Mouse (Mus musculus) embryonic facial prominence, embryonic 11.5 days (tissue): Measurements from ENCODE around the gene Mrm1. TPM values are rescaled to one million over a fixed set of nuclear protein-coding genes. Genes with fewer than 3 reads are reported as not detected.
A peak's percentile ranks its signal among the peaks of the same experiment; 100 is the strongest.

ENCODE experiments used
- ATAC-seq: fragments of 200-750 bp; cut with Nextera tagmentation; replicated peaks from 2 replicates; pipeline ENCODE4 v1.8.0; 2017; ENCODE audit warnings: low read depth; ENCODE audit not compliant: insufficient number of reproducible peaks, low FRiP score, low TSS enrichment
- DNase-seq: peaks from one replicate; pipeline ENCODE4 v3.0.0-alpha.2; 2015; ENCODE audit warnings: low spot score
- H3K27ac ChIP-seq: fragments of 300-500 bp; sonication (generic); replicated peaks from 2 replicates; pipeline ENCODE4 v1.5.1; 2014; ENCODE audit warnings: mild to moderate bottlenecking, low read depth, low read length, control low read depth
- H3K27me3 ChIP-seq: fragments of 300-500 bp; sonication (generic); 2 replicates; pipeline ENCODE4 v1.6.1; 2014; ENCODE audit warnings: mild to moderate bottlenecking, low read length, moderate library complexity, mixed read lengths; ENCODE audit not compliant: control insufficient read depth, insufficient read depth
- H3K36me3 ChIP-seq: fragments of 300-500 bp; sonication (generic); replicated peaks from 2 replicates; pipeline ENCODE4 v1.6.1; 2014; ENCODE audit warnings: low read depth, mild to moderate bottlenecking, low read length, moderate library complexity, mixed read lengths; ENCODE audit not compliant: control insufficient read depth, insufficient read depth
- H3K4me1 ChIP-seq: fragments of 300-500 bp; sonication (generic); 2 replicates; pipeline ENCODE4 v1.6.1; 2014; ENCODE audit warnings: low read length, mixed read lengths; ENCODE audit not compliant: control insufficient read depth, insufficient read depth
- H3K4me2 ChIP-seq: fragments of 300-500 bp; sonication (generic); 2 replicates; pipeline ENCODE4 v1.6.1; 2014; ENCODE audit warnings: low read depth, mild to moderate bottlenecking, control low read depth, low read length, moderate library complexity
- H3K4me3 ChIP-seq: fragments of 300-500 bp; sonication (generic); 2 replicates; pipeline ENCODE4 v1.5.1; 2014; ENCODE audit warnings: low read depth, low read length, control low read depth
- H3K9ac ChIP-seq: fragments of 300-500 bp; sonication (generic); replicated peaks from 2 replicates; pipeline ENCODE4 v1.6.1; 2014; ENCODE audit warnings: mild to moderate bottlenecking, control low read depth, low read length
- H3K9me3 ChIP-seq: fragments of 300-500 bp; sonication (generic); replicated peaks from 2 replicates; pipeline ENCODE4 v1.6.1; 2016; ENCODE audit warnings: mild to moderate bottlenecking, low read length, inconsistent platforms, mixed read lengths; ENCODE audit not compliant: control insufficient read depth
- WGBS: fragments of 180-500 bp; shearing (Covaris S2); extraction: QIAGEN DNeasy Blood & Tissue Kit; methylation state at CpG from one replicate; pipeline ENCODE4 v1.1.7; 2014; 5-methylcytosine and 5-hydroxymethylcytosine counted together
- polyA plus RNA-seq: library from polyadenylated mRNA; unstranded; fragments of >200 nt; fragmentation: Nextera tagmentation; extraction: Ambion mirVana; gene quantifications from 2 replicates; pipeline ENCODE4 v1.2.1, GENCODE M21; 2014

The Mrm1 gene
- polyA plus RNA-seq, 1 experiment from 2014 or later: 9.9 TPM

DNA sequence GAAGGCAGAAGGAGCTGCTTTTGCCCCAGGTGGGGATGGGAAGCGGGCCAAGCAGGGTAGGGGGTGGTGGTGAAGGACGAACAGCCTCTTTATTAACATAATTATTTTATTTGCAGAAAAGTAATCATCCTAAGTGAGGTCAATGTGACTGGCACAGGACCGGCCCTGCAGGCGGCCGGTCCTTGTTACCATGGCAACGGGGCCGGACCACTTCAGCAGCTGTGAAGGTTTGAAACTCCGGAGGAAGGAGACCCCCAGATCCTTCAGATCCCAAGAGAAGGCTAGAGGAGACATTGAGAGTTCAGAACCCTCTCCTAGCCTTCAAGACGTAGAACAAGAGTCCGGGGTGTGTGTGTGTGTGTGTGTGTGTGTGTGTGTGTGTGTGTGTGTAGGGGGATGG lies 22.3 kb downstream of the Mrm1 start:
- Histone ChIP-seq H3K4me3 (no peak overlapping the region), H3K27me3 (no peaks in the 10 kb centered on the region), H3K9ac (no peak overlapping the region), H3K36me3 (no peaks in the 10 kb centered on the region), H3K9me3 (no peaks in the 10 kb centered on the region), H3K27ac (no peak overlapping the region), H3K4me2 (no peak overlapping the region), H3K4me1 (no peaks in the 10 kb centered on the region)
- 40% methylated on average over 10 of the region's 10 CpGs for WGBS
- ATAC-seq (no peak), DNase-seq (no peak)

DNA sequence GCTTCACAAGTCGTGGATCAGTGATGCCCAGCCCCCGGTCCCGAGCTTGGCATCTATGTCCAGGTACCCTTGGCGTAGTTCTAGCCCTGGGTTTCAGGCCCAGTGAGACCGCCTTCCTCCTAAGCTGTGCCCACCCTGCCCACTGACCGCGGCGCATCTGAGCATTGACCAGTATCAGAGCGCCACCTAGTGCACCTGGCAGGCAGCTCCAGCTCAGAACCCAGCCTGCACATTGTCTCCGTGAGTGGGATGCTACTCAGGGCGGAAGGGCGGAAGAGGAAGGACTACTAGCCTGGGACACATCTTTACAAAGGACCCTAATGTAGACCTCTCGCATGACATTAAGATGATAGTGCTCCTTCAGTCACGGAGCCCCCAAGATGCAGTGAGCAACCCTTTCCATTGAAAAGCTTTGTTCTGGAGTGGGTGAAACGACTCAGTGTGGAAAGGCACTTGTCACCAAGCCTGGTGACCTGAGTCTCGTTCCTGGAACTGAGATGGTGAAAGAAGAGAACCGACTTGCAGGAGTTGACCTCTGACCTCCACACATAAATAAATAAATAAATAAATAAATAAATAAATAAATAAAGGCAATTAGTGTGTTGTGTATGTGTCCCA lies 24.7 kb downstream of the Mrm1 start:
- WGBS: 11% methylated on average over 17 of the region's 17 CpGs
- H3K27me3 ChIP-seq: no peaks in the 10 kb centered on the region
- peak overlapping the region; percentile 16; the same call in 1 of the 2 replicates for H3K4me2 ChIP-seq
- peak; percentile 81 for ATAC-seq
- no peak overlapping the region; the same call in 1 of the 2 replicates for H3K9ac ChIP-seq
- DNase-seq: peak; percentile 90
- H3K27ac ChIP-seq: no peak overlapping the region
- H3K4me1 ChIP-seq: no peaks in the 10 kb centered on the region
- H3K4me3 ChIP-seq: no peak overlapping the region
- H3K36me3 ChIP-seq: no peaks in the 10 kb centered on the region
- H3K9me3 ChIP-seq: no peaks in the 10 kb centered on the region

DNA sequence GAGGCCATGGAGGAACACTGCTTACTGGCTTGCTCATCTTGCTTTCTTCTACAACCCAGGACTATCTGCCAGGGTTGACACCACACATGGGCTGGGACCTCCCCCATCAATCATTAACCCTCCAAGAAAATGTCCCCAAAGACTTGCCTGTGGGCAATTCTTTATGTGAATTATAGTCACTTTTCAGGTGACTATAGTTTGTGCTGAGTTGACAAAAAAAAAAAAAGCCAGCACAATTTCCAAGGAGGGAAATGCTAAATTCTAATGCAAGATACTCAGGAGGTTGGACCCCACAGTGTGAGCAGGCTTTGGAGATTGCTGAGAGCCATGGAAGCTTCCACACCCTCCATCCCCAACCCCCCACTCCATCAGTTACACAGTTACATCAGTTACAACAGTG lies 25.8 kb downstream of the Mrm1 start:
- H3K4me3 ChIP-seq: no peak overlapping the region
- H3K27ac ChIP-seq: no peak overlapping the region
- DNase-seq: no peak
- H3K9me3 ChIP-seq: no peaks in the 10 kb centered on the region
- no peaks in the 10 kb centered on the region for H3K4me1 ChIP-seq
- no peak overlapping the region for H3K9ac ChIP-seq
- H3K4me2 ChIP-seq: no peak overlapping the region
- H3K36me3 ChIP-seq: no peaks in the 10 kb centered on the region
- no peak for ATAC-seq
- H3K27me3 ChIP-seq: no peaks in the 10 kb centered on the region

GRCm38 (mm10) chr11:84790383-84790782 lies 28.9 kb downstream of the Mrm1 start:
- DNase-seq (no peak), ATAC-seq (no peak)
- H3K36me3 ChIP-seq: no peaks in the 10 kb centered on the region
- H3K9me3 ChIP-seq: no peaks in the 10 kb centered on the region
- H3K27me3 ChIP-seq: no peaks in the 10 kb centered on the region
- H3K9ac ChIP-seq: no peak overlapping the region
- H3K4me2 ChIP-seq: no peak overlapping the region
- no peaks in the 10 kb centered on the region for H3K4me1 ChIP-seq
- 62% methylated on average over 6 of the region's 6 CpGs for WGBS
- H3K4me3 ChIP-seq: no peak overlapping the region
- H3K27ac ChIP-seq: no peak overlapping the region

DNA sequence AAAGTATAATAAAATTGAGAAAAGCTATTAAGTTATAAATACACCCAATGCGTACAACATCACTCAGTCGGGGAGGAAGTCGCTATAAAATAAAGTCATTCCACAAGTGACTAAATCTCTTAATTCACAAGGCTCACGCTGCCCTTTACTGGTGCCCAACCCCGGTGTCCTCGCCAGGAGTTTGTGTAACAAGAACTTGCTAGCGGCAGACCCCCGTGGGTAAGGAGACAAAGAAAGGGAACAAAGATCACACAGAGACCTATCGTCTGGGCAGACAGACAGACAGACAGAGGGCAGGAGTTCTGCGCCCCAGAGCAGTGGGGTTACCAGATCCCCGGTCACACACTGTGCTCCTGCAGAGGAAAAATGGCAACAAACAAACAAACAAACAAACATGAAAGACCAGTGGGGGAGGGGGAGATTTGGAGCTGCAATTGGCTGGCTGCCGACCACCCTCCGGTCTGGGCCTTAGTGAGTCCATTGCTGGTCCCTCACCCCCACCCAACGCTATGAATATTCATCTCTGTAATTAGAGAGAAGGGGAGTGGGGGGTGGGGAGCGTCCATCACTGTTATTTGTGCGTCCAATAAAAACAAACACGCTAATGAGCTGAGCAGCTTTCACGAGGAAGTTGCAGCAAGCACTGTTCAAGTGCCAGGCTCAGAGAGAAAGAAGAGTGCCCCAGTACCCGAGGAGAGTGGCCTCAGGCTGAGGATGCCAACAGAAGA lies 39.0 kb downstream of the Mrm1 start:
- Histone ChIP-seq H3K4me2 (peak overlapping the region; percentile 15; the same call in 1 of the 2 replicates), H3K4me1 (peaks cover 3% of the 10 kb centered on the region; the same call in 1 of the 2 replicates), H3K27me3 (peaks cover 7% of the 10 kb centered on the region; the same call in 1 of the 2 replicates), H3K9ac (no peak overlapping the region), H3K27ac (no peak overlapping the region), H3K4me3 (no peak overlapping the region), H3K36me3 (no peaks in the 10 kb centered on the region), H3K9me3 (no peaks in the 10 kb centered on the region)
- DNase-seq (no peak), ATAC-seq (no peak)
- 3% methylated on average over 19 of the region's 19 CpGs for WGBS

DNA sequence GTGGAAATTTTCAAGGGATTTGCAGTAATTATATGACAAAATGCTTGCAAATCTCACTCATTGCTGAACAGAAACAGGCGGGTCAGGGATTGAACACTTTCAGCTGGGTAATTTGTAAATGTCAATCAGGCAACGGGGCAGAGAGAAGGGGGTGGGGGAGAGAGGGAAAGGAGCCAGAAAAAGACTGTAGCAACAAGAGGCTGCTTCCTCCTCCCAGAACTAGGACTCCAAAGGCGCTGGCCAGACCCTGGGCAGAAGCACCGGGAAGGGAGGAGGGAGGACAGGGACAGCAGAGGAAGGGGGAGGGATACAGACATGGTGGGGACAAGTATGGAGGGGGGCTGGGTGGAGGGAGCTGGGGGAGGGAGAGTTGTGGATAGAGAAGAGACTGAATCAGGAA lies 43.8 kb downstream of the Mrm1 start:
- H3K9ac ChIP-seq: no peak overlapping the region
- 3% methylated on average over 4 of the region's 4 CpGs for WGBS
- DNase-seq (peak; percentile 68), ATAC-seq (no peak)
- H3K27me3 ChIP-seq: peaks cover 5% of the 10 kb centered on the region; the same call in 1 of the 2 replicates
- H3K36me3 ChIP-seq: no peaks in the 10 kb centered on the region
- H3K9me3 ChIP-seq: no peaks in the 10 kb centered on the region
- H3K4me2 ChIP-seq: no peak overlapping the region
- H3K4me3 ChIP-seq: no peak overlapping the region
- peaks cover 3% of the 10 kb centered on the region; the same call in 1 of the 2 replicates for H3K4me1 ChIP-seq
- H3K27ac ChIP-seq: no peak overlapping the region

GRCm38 (mm10) chr11:84774870-84775514 lies 44.3 kb downstream of the Mrm1 start:
- 55% methylated on average over 13 of the region's 13 CpGs for WGBS
- H3K36me3 ChIP-seq: no peaks in the 10 kb centered on the region
- H3K9me3 ChIP-seq: no peaks in the 10 kb centered on the region
- H3K4me3 ChIP-seq: no peak overlapping the region
- no peak overlapping the region for H3K27ac ChIP-seq
- H3K9ac ChIP-seq: no peak overlapping the region
- no peaks in the 10 kb centered on the region for H3K4me1 ChIP-seq
- ATAC-seq (no peak; the same call in 1 of the 2 replicates), DNase-seq (no peak)
- H3K4me2 ChIP-seq: no peak overlapping the region
- no peaks in the 10 kb centered on the region; the same call in 1 of the 2 replicates for H3K27me3 ChIP-seq

GRCm38 (mm10) chr11:84767898-84768297 lies 51.4 kb downstream of the Mrm1 start:
- Histone ChIP-seq H3K27ac (no peak overlapping the region), H3K9me3 (no peaks in the 10 kb centered on the region), H3K27me3 (peaks cover 9% of the 10 kb centered on the region), H3K4me1 (peaks cover 10% of the 10 kb centered on the region), H3K4me2 (no peak overlapping the region), H3K36me3 (no peaks in the 10 kb centered on the region), H3K9ac (no peak overlapping the region; the same call in 1 of the 2 replicates), H3K4me3 (no peak overlapping the region)
- no peak for DNase-seq
- WGBS: 74% methylated on average over 6 of the region's 6 CpGs
- ATAC-seq: no peak
